Mouse (Mus musculus): ENCODE measurements around the gene Sat2.
A peak's percentile ranks its signal among the peaks of the same experiment; 100 is the strongest.

Sat2 gene

DNA sequence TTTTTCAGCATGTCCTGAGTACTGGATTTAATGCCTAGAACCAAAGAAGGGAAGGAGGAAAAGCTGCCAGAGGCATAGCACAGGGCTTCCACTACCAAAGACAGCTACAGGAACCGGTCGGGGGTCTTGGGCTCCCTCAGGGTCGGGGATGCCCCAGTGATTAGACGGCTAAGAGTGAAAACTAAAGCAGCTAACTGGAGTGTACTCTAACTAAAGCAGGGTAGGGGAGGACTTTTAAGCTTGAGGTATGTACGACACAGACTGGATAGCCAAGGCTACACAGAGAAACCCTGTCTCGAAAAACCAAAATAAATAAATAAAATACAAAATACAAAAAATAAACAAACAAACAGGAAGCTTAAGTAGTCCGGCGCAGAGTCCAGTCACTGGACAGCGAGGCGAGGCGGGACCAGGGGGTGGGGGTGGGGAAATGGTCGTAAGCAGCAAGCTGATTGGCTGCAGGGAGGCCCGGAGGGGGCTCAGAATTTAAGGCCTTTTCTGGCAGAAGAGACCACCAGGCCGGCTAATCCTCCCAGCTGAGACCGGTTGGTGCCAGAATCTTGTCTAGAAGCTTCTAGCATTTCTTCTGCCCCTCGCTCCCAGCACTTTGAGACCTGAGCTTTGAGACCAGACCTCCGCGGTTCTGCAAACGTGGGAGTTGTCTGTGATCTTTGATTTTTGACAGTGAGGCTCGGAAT, at the start of gene Sat2:
Gene Sat2, plus strand, starts transcription at position 454 of the 698 bp plus-strand sequence.
- DNase-seq (ENCODE audit: low read depth) = no peak

DNA sequence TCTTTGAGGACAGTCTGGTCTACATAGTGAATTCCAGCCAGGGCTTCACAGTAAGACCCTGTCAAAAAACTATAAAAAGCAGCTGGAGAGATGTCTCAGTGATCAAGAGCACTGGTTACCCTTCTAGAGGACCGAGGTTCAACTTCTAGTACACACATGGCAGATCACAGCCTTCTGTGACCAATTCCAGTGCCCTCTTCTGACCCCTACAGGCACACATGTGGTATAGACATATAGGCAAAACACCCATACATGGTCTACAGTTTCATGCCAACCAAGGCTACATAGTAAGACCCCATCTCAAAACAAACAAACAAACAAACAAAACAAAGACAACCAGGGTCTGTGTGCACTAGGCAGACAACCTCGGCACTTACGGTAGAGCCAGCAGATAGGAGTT, 46.6 kb upstream of the Sat2 start:
- peak; percentile 82 for DNase-seq (ENCODE audit: low read depth)

GRCm38 (mm10) chr11:69576307-69576706, 45.5 kb upstream of the Sat2 start:
- no peak for DNase-seq (ENCODE audit: low read depth)

DNA sequence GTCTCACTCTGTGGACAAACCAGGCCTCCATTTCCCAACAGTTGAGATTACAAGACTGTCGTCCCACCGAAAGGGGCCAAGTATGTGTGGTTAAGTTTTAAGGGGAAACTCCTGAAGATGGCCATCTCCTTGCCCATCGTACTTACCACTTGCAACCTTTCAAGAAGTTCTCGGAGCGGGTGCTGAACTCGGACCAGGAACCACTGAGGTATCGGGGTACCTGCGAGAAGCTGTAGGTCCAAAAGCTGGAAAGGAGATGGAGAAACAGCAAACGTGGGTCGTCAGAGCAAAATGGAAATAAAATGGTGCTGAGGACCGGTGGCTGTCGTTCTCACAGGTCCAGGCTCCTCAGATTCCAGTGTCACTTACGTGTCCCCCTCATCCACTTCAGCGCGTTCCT, 43.5 kb upstream of the Sat2 start:
- DNase-seq (ENCODE audit: low read depth) = no peak

DNA sequence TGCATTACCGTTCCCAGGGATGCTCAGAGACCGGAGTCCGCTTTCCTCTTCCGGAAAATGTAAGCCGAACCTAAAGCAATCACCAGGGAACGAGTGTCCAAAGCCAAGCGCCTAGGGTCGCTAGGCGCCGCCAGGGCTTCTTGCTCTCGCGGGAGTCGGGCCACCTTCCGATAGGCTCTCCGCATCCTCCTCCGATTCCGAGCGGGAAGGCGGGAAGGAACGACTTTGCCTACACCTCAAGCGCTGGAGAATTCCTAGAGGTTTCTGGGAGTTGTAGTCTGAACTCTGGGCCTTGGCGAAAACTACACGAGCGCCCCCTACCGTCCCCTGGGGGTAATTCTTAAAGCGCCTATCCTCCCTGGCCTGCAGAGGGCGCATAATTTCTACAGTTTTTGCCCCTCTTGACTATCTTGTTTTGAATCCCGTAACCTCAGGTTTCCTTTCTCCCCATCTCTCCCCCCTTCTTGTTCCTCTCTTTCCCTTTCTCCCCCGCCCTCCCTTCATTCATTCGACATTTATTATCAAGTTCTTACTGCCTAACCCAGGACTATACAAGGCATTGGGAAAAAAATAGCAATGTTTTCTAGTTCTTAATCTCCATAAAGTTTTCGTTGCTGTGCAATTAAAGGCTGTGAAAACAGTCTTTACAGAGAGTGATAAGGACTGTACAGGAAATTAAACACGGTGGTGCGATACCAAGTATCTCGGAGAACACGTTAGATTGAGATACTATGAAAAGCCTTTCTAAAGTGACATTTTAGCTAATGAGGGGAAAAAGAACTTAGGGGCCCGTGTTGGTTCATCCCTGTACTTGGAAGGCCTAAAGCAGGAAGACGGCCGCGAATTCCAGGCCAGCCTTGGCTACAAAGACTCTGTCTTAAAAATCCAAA, 42.5 kb upstream of the Sat2 start:
- DNase-seq (ENCODE audit: low read depth) = peak; percentile 99

DNA sequence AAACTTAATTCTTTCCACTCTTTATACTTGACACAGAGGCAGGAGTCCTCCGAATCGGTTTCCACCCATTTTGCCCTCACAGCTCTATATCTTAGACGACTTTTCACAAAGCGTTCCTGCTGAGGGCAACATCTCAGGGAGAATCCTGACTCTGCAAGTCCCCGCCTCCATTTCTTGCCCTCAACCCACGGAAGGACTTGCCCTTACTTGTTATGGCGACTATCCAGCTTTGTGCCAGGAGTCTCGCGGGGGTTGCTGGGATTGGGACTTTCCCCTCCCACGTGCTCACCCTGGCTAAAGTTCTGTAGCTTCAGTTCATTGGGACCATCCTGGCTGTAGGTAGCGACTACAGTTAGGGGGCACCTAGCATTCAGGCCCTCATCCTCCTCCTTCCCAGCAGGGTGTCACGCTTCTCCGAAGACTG, 41.7 kb upstream of the Sat2 start, which contains the start of the genes Wrap53 and Trp53:
Gene Wrap53, minus strand, starts transcription at position 165 of the 424 bp plus-strand sequence.
Gene Trp53, plus strand, starts transcription at position 269 of the 424 bp plus-strand sequence.
- peak; percentile 97 for DNase-seq (ENCODE audit: low read depth)

- no peak for DNase-seq (ENCODE audit: low read depth)
Observed at GRCm38 (mm10) chr11:69580572-69581146, 41.2 kb upstream of the Sat2 start.

DNA sequence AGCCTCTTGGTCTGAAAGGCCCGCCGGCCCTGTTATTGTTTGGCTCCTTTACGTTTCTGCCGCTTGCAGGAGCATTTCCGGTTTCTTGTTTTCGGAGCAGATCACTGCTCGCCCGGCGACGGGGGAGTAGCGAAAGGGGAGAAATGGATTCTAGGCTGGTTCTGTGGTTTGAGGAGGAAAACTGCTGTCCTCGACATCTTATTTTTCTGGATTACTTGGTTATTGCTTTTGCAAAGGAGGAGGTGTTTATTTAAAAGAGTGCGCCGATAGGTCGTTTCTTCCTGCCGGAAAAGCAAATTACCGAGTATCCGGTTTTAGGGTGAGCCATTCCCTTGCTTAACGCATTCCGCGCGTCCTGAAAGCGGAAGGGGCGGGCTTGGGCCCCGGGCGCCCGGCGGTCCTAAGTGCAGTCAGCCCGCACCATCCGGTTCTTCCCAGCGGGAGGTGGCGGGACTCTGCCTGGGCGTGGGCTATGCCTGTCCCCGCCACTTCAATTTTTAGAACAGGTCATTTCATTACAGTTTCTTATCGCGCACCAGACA, 40.6 kb upstream of the Sat2 start:
- peak; percentile 94 for DNase-seq (ENCODE audit: low read depth)

DNA sequence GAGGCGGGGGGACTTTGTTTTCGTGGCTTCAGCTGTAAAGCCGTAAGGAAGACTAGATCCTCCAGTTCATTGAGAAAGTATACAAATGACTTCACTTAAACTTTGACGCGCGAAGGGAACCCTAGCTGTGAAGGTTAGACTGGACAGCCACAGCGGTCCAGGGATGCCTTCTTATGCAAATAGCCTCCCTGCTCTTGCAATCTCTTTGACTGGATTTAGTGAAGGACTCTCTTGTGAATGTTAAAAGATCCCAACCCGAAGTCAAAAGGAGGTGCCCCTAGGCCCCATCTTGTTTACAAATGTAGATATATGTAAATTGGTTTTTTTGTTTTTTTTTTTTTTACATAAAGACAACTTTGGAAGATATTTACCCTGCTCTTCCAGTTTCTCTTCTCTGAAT, 40.0 kb upstream of the Sat2 start:
- peak; percentile 31 for DNase-seq (ENCODE audit: low read depth)

- no peak for DNase-seq (ENCODE audit: low read depth)
Observed at GRCm38 (mm10) chr11:69582230-69582805, 39.5 kb upstream of the Sat2 start.

- no peak for DNase-seq (ENCODE audit: low read depth)
Observed at GRCm38 (mm10) chr11:69584008-69584407, 37.8 kb upstream of the Sat2 start.

DNA sequence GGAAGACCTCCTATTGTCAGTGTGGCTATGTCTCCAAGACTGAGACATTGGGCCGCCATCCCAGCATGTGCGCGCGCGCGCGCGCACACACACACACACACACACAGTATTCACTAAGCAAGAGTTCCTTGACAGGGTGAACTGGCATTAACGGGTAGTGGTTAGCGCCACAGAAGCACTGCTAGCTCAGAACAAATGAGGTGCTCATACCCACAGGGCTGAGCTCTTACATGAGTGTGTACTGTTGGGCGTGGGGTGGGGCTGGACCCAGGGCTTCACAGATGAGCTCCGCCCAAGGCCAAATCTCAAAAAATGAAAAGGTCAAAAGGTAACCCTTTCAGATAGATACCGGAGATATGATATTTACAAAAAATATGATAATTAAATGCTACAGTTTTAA, 36.9 kb upstream of the Sat2 start:
- DNase-seq (ENCODE audit: low read depth) = no peak

GRCm38 (mm10) chr11:69585718-69586325, 36.0 kb upstream of the Sat2 start:
- peak; percentile 78 for DNase-seq (ENCODE audit: low read depth)

DNA sequence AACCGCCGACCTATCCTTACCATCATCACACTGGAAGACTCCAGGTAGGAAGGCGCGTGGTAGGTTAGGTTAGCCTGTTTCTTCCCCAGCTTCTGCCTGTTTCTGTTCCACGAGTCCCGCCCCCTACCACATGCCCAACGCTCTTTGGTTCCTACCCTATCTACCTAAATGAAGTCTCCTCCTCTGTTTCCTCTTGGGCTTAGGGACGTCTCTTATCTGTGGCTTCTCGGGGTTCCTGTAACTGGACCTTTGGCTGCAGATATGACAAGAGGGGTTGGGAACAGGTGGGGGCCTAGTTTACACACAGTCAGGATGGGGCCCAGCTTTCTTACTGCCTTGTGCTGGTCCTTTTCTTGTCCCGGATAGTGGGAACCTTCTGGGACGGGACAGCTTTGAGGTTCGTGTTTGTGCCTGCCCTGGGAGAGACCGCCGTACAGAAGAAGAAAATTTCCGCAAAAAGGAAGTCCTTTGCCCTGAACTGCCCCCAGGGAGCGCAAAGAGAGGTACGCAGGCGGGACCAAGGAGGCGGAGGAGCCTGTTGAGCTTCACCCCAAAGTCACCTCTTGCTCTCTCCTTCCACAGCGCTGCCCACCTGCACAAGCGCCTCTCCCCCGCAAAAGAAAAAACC, 32.5 kb upstream of the Sat2 start:
- DNase-seq (ENCODE audit: low read depth) = peak; percentile 62

- DNase-seq (ENCODE audit: low read depth) = no peak
Observed at GRCm38 (mm10) chr11:69590622-69591021, 31.2 kb upstream of the Sat2 start.

GRCm38 (mm10) chr11:69591424-69591823, 30.4 kb upstream of the Sat2 start:
- no peak for DNase-seq (ENCODE audit: low read depth)

DNA sequence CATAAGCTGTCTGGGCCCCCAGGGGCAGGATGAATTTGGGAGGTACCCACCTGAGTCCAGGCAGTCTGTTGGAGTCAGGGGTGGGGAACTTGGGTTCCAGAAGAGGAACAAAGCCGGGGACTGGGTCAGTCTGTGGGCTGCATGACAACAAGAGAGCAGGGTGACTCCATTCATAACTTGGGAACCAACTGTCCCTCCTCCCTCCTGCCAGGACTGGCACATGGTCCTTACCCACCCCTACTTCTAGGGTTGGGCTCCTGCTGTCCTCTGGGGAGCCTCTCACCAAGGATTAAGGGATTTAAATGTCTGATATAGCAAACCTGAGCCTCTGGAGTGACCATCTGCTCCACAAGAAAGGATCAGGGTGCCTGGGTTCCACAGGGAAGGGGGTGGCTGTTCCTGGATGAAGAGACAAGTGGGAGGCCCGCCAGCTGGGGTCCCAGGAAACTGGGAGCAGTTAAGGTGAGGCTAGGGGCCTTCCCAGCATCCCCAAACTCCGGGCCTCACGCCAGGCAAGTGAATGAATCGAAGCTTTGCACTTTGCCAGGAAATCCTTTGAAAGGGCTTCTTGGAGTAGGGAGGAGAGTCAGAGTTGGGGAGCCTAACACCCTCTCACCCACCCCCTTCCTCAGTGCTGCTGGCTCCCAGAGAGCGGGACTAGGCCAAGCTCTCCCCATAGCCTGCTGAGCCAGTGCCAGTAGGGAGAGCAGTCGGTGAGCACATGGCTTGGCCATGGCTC, 29.8 kb upstream of the Sat2 start:
- DNase-seq (ENCODE audit: low read depth) = no peak

DNA sequence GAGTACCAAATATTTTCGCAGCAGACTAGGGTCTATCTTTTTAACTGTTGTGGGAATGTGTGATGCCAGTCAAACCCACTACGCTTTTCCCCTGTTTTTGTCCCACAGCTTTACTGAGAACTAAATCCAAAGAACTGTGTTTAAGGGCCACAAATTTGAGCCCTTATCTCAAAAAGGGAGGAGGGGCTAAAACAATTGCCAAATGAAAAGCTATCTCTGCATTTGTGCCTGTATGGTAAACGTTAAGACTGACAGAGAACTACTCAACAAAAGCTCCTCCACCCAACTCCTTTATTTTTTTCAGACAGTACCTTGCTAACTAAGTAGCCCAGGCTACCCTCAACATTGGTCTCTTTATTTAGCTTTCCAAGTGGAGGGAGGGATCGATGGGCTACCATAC, 29.0 kb upstream of the Sat2 start:
- no peak for DNase-seq (ENCODE audit: low read depth)

- DNase-seq (ENCODE audit: low read depth) = no peak
Observed at GRCm38 (mm10) chr11:69594853-69595252, 27.0 kb upstream of the Sat2 start.

DNA sequence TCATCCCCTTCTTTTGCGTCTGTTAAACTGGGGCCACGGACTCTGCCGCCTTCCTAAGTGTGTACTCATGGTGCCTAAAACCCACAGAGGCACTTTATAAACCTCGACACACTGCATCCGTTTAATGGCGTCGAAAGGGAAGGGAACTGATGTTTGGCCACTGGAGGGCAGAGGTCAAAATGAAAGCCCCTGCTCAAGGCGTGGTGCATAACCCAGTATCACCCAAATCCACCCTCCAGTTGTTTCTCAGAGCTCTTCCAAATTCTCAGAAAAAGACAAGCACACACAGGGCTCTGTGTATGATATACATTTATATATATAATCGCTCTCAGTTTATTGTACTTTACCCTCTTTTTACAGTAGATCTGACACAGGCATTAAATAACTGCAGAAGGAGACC, 22.4 kb upstream of the Sat2 start:
- DNase-seq (ENCODE audit: low read depth) = no peak
